Mouse (Mus musculus) liver, postnatal 0 days (tissue): ENCODE results near the gene Hoxa13. TPM values are rescaled to one million over a fixed set of nuclear protein-coding genes. Genes with fewer than 3 reads are reported as not detected.
A peak's percentile ranks its signal among the peaks of the same experiment; 100 is the strongest.

Experiments
- ATAC-seq: fragments of 200-750 bp; cut with Nextera tagmentation; 2 replicates; pipeline ENCODE4 v1.8.0; 2017; ENCODE audit warnings: mild to moderate bottlenecking, moderate library complexity
- DNase-seq: peaks from one replicate; pipeline ENCODE4 v3.0.0-alpha.2; 2016
- H3K27ac ChIP-seq: fragments of 300-500 bp; sonication (generic); 2 replicates; pipeline ENCODE4 v1.5.1; 2014; ENCODE audit warnings: antibody characterized with exemption, moderate library complexity, mild to moderate bottlenecking, low read depth
- H3K27me3 ChIP-seq: fragments of 300-500 bp; sonication (generic); 2 replicates; pipeline ENCODE4 v1.6.1; 2014; ENCODE audit warnings: low read length, control low read depth, mixed read lengths; ENCODE audit not compliant: insufficient read depth
- H3K36me3 ChIP-seq: fragments of 300-500 bp; sonication (generic); replicated peaks from 2 replicates; pipeline ENCODE4 v1.6.1; 2014; ENCODE audit warnings: mild to moderate bottlenecking, control low read depth, low read length, moderate library complexity, mixed read lengths; ENCODE audit not compliant: insufficient read depth
- H3K4me1 ChIP-seq: fragments of 300-500 bp; sonication (generic); 2 replicates; pipeline ENCODE4 v1.6.1; 2014; ENCODE audit warnings: antibody characterized with exemption, mild to moderate bottlenecking, control low read depth; ENCODE audit not compliant: insufficient read depth
- H3K4me2 ChIP-seq: fragments of 300-500 bp; sonication (generic); 2 replicates; pipeline ENCODE4 v1.6.1; 2014; ENCODE audit warnings: low read depth, mild to moderate bottlenecking, low read length, moderate library complexity, mixed read lengths
- H3K4me3 ChIP-seq: fragments of 300-500 bp; sonication (generic); 2 replicates; pipeline ENCODE4 v1.5.1; 2014; ENCODE audit warnings: low read depth, low read length
- H3K9ac ChIP-seq: fragments of 300-500 bp; sonication (generic); replicated peaks from 2 replicates; pipeline ENCODE4 v1.6.1; 2014; ENCODE audit warnings: mild to moderate bottlenecking, moderate library complexity
- H3K9me3 ChIP-seq: fragments of 300-500 bp; sonication (generic); 2 replicates; pipeline ENCODE4 v1.6.1; 2016; ENCODE audit warnings: mild to moderate bottlenecking, control low read depth, low read length, mixed read lengths
- CTCF ChIP-seq: sonication (generic); IDR thresholded peaks from 2 replicates; pipeline ENCODE4 v1.5.1; 2016; ENCODE audit warnings: antibody characterized with exemption, low read depth
- EP300 ChIP-seq: IDR thresholded peaks from 2 replicates; pipeline ENCODE4 v1.6.1; 2016; ENCODE audit warnings: antibody characterized with exemption, low read depth, mild to moderate bottlenecking
- WGBS: fragments of 180-500 bp; shearing (Covaris S2); extraction: QIAGEN DNeasy Blood & Tissue Kit; methylation state at CpG from one replicate; pipeline ENCODE4 v1.1.7; 2014; ENCODE audit not compliant: insufficient replicate concordance; 5-methylcytosine and 5-hydroxymethylcytosine counted together
- polyA plus RNA-seq: library from polyadenylated mRNA; unstranded; fragments of >200 nt; fragmentation: Nextera tagmentation; extraction: Ambion mirVana; gene quantifications from 2 replicates; pipeline ENCODE4 v1.2.1, GENCODE M21; 2015

The Hoxa13 gene
- polyA plus RNA-seq, 1 experiment from 2014 or later = not detected

DNA sequence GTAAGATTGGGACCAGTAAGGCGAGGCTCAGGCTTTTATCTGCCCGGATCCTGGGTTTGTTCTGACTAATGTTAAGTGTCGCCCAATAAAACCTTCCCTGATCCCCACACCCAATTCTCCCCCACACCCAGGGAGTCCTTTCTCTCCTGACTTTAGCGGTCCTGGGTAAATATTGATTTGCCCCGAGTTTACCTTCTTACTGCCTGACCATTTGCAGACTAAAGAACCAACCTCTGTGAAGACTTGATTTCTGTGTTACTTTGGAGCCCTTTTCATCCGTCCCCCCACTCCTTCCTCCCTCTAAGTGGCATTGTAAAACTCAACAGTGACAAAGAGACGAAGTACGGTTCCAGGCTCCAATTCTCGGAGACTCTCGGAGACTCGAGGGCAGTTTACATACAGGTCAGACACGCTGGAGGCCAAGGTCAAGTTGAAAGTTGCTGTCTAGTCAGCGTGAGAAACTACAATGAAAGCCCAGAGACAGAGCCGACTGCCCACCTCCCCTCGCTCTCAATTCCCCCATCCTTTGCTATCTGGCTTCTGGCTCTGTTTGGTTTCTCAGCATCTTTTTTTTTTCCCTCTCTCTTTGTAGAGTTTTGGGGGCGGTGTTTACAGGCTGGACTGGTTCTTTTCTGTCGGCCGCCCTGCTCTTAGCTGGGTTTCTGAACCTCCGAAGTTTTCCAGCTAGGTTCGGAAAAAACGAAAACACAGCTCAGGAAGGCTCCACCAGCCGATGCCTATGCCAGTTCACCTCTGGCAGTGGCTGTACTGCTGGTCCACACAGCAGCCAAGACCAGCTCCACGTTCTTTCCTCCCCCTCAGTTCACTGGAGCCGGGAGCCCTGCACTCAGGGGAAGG lies 2.0 kb upstream of the Hoxa13 start:
- Histone ChIP-seq H3K27ac (no peak overlapping the region), H3K27me3 (peaks cover 91% of the 10 kb centered on the region), H3K9me3 (no peaks in the 10 kb centered on the region), H3K4me1 (peaks cover 4% of the 10 kb centered on the region), H3K9ac (no peak overlapping the region), H3K4me2 (no peak overlapping the region), H3K36me3 (no peaks in the 10 kb centered on the region), H3K4me3 (no peak overlapping the region)
- no peak for ATAC-seq
- TF ChIP-seq EP300 (no peak), CTCF (no peak)
- DNase-seq = no peak
- WGBS = 2% methylated on average over 24 of the region's 24 CpGs

DNA sequence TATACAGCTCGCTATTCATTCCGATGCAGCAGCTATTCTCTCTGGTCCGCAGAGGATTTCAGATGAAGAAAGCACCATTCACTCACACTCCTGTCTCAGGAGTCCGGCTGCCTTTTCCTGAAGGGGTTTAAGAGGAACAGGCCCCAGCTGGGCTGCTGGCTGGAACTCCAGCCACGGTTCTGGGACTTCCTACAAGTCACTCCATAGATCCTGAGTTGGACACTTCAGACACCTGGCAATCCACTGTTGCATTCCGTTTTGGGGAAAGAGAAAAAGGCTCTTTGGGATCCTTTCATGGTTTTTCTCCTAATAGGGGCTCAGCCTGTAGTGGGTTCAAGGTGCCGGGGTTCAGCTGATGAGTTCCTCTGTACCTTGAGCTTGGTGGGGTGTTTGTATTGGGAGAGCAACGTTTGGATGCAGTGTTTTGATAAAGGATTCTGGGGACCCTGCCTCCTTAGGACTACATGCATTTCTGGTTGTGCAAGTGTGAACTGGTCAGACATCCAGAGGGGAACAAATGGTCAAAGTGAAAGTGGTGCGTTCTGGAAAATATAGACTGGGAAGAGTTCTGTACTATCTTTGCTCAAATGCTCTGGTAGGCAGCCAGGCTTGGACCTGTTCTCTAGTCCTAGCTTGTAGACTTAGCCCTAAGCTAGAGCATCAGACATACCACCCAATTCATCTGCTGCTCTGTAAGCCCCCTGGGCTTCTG lies 1.2 kb upstream of the Hoxa13 start:
- Histone ChIP-seq H3K4me3 (no peak overlapping the region), H3K4me2 (no peak overlapping the region), H3K27me3 (peaks cover 93% of the 10 kb centered on the region), H3K4me1 (peaks cover 4% of the 10 kb centered on the region), H3K9ac (no peak overlapping the region), H3K9me3 (no peaks in the 10 kb centered on the region), H3K36me3 (no peaks in the 10 kb centered on the region), H3K27ac (no peak overlapping the region)
- 4% methylated on average over 9 of the region's 9 CpGs for WGBS
- DNase-seq (no peak), ATAC-seq (no peak)
- TF ChIP-seq CTCF = no peak
- TF ChIP-seq EP300 = no peak

DNA sequence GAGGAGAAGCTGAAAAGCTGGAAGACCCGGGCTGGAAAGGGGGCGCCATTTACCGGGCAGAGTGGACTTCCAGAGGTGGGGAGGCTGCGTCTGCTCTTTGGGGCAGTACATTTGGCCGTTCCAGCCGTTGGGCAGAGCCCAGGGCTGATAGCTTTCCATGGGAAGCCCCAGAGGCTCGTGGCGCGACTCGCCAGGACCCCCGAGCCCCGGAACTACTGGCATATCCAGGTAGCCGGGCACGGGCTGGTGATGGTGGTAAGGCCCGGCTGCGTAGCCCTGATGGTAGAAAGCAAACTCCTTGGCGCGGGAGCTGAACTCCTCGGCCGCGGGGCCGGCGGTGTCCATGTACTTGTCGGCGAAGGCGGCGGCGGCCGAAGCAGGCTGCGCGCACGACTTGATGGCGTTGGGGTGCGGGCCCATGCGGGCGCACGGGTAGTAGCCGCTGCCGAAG lies 844 bp downstream of the Hoxa13 start:
- Histone ChIP-seq H3K9ac (no peak overlapping the region), H3K4me2 (peak overlapping the region; percentile 72), H3K4me1 (peaks cover 4% of the 10 kb centered on the region), H3K27ac (no peak overlapping the region), H3K27me3 (peaks cover 91% of the 10 kb centered on the region), H3K9me3 (no peaks in the 10 kb centered on the region), H3K4me3 (peak overlapping the region; percentile 9; the same call in 1 of the 2 replicates), H3K36me3 (no peaks in the 10 kb centered on the region)
- 2% methylated on average over 38 of the region's 39 CpGs for WGBS
- no peak for ATAC-seq
- TF ChIP-seq EP300 (no peak), CTCF (no peak)
- DNase-seq = no peak

DNA sequence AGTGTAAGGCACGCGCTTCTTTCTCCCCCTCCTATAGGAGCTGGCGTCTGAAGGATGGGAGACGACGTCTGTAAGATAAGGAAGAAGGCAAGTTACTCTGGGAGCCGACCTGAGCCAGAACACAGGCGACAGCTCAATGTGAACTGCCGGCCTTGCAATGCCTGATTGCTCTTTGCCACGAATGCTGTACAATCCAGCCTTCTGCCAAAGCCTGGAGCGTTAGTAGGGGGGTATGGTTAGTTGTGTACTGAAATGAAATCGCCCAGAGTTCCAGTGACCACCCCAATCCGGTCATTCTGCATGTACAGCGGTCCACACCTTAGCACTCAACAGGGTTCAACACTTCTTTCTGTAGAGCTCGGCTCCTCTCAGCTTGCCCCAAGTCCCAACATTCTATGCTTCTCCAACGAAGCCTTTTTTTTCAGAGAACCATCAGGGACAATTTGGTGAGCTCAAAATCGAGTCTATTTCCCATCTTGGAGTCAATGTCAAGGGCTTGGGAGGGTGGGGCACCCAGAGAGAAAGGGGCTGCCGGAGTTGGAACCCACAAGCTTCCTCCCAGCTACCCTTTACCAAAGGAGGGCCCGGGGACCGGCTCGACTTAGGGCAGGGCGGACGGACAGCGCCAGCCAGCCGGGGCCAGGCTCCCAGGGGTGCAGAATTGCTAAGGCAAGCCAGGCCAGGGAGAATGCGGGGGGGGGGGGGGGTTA lies 1.4 kb downstream of the Hoxa13 start:
- Histone ChIP-seq H3K4me3 (no peak overlapping the region), H3K4me2 (no peak overlapping the region), H3K4me1 (peaks cover 4% of the 10 kb centered on the region), H3K27me3 (peaks cover 91% of the 10 kb centered on the region), H3K36me3 (no peaks in the 10 kb centered on the region), H3K27ac (no peak overlapping the region), H3K9ac (no peak overlapping the region), H3K9me3 (no peaks in the 10 kb centered on the region)
- WGBS = 2% methylated on average over 24 of the region's 25 CpGs
- DNase-seq = no peak
- TF ChIP-seq EP300 = no peak
- TF ChIP-seq CTCF = no peak
- no peak for ATAC-seq

DNA sequence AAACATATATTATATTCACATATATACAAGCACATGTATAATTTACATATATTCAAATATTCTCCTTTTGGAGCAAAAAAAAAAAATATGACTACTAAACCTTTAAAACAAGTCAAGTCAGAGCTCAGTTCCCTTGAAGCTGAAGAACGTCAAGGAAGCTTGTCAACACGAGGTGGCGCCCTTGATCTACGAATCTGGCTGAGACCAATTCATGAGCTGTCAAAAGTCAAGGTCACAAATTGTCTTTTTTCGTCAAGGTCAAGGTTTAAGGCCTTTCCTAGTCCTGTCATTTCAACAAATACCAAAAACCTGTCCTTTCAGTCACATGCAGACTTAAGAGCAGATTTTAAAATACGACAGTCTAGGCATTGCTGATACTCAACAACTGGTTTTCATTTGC lies 3.7 kb downstream of the Hoxa13 start:
- no peak overlapping the region for H3K9ac ChIP-seq
- no peak overlapping the region for H3K4me3 ChIP-seq
- DNase-seq (peak; percentile 83), ATAC-seq (no peak)
- H3K4me1 ChIP-seq = peaks cover 4% of the 10 kb centered on the region
- no peak overlapping the region for H3K27ac ChIP-seq
- TF ChIP-seq CTCF = peak; percentile 81
- TF ChIP-seq EP300 = no peak
- H3K4me2 ChIP-seq = no peak overlapping the region
- no peaks in the 10 kb centered on the region for H3K36me3 ChIP-seq
- no peaks in the 10 kb centered on the region for H3K9me3 ChIP-seq
- WGBS = under 1% methylated on average over 6 of the region's 6 CpGs
- H3K27me3 ChIP-seq = peaks cover 91% of the 10 kb centered on the region
